Mouse (Mus musculus) MEL-GATA-1-ER (cell line): Measurements from ENCODE around the gene Atp6v0a4.

ENCODE experiments used
- DNase-seq: peaks from one replicate; pipeline ENCODE4 v3.0.0-alpha.2; 2012; ENCODE audit warnings: low read depth; ENCODE audit errors: extremely low read depth

Atp6v0a4 gene

GRCm38 (mm10) chr6:38081727-38082341 is 42.6 kb downstream of the Atp6v0a4 start:
- no peak for DNase-seq

GRCm38 (mm10) chr6:38080364-38080763 is 44.0 kb downstream of the Atp6v0a4 start:
- no peak for DNase-seq

- no peak for DNase-seq
These were observed 50.8 kb downstream of the Atp6v0a4 start for GRCm38 (mm10) chr6:38073592-38073991.

- no peak for DNase-seq
These were observed 52.1 kb downstream of the Atp6v0a4 start for GRCm38 (mm10) chr6:38072137-38072796.

- no peak for DNase-seq
These were observed 53.1 kb downstream of the Atp6v0a4 start for GRCm38 (mm10) chr6:38071256-38071655.

- peak; percentile 40 for DNase-seq
These were observed 58.2 kb downstream of the Atp6v0a4 start for GRCm38 (mm10) chr6:38066215-38066614.

- DNase-seq = no peak
These were observed 58.8 kb downstream of the Atp6v0a4 start for GRCm38 (mm10) chr6:38065501-38066122.

GRCm38 (mm10) chr6:38065122-38065500 is 59.3 kb downstream of the Atp6v0a4 start:
- DNase-seq = no peak

GRCm38 (mm10) chr6:38064621-38065020 is 59.8 kb downstream of the Atp6v0a4 start:
- no peak for DNase-seq

- DNase-seq = no peak
These were observed 65.6 kb downstream of the Atp6v0a4 start for GRCm38 (mm10) chr6:38058805-38059204.

GRCm38 (mm10) chr6:38055471-38056330 is 68.7 kb downstream of the Atp6v0a4 start:
- DNase-seq = no peak

GRCm38 (mm10) chr6:38049601-38050000 is 74.8 kb downstream of the Atp6v0a4 start:
- no peak for DNase-seq

GRCm38 (mm10) chr6:38048800-38049561 is 75.4 kb downstream of the Atp6v0a4 start:
- no peak for DNase-seq

- no peak for DNase-seq
These were observed 76.4 kb downstream of the Atp6v0a4 start for GRCm38 (mm10) chr6:38048003-38048402.

GRCm38 (mm10) chr6:38046838-38047237 is 77.5 kb downstream of the Atp6v0a4 start, which contains the start of gene Svopl:
Svopl (minus strand) TSS chr6:38046996.
- no peak for DNase-seq

- no peak for DNase-seq
These were observed 91.4 kb downstream of the Atp6v0a4 start for GRCm38 (mm10) chr6:38032801-38033566.

GRCm38 (mm10) chr6:38031924-38032540 is 92.4 kb downstream of the Atp6v0a4 start:
- DNase-seq = no peak

GRCm38 (mm10) chr6:38028205-38028604 is 96.2 kb downstream of the Atp6v0a4 start:
- no peak for DNase-seq

- no peak for DNase-seq
These were observed 96.6 kb downstream of the Atp6v0a4 start for GRCm38 (mm10) chr6:38027771-38028170.

GRCm38 (mm10) chr6:38023284-38023683 is 101.1 kb downstream of the Atp6v0a4 start:
- DNase-seq = no peak
